Mouse (Mus musculus): ENCODE measurements around the gene Mst1r.

The Mst1r gene

GRCm38 (mm10) chr9:107914764-107915420 lies 8.2 kb downstream of the Mst1r start:
- no peak for DNase-seq

- no peak for DNase-seq
These were observed 11.4 kb downstream of the Mst1r start for GRCm38 (mm10) chr9:107917895-107918608.

GRCm38 (mm10) chr9:107918884-107919283 lies 12.2 kb downstream of the Mst1r start:
- no peak for DNase-seq

GRCm38 (mm10) chr9:107919441-107919840 lies 12.8 kb downstream of the Mst1r start:
- no peak for DNase-seq

GRCm38 (mm10) chr9:107923021-107923420 lies 16.3 kb downstream of the Mst1r start:
- DNase-seq, result no peak

GRCm38 (mm10) chr9:107923956-107924355 lies 17.3 kb downstream of the Mst1r start:
- DNase-seq, result no peak

- DNase-seq, result no peak
These were observed 18.6 kb downstream of the Mst1r start for GRCm38 (mm10) chr9:107925251-107925650.

- no peak for DNase-seq
These were observed 20.3 kb downstream of the Mst1r start for GRCm38 (mm10) chr9:107926920-107927420.

GRCm38 (mm10) chr9:107927749-107928148 lies 21.1 kb downstream of the Mst1r start:
- peak; percentile 60 for DNase-seq

- no peak for DNase-seq
These were observed 21.5 kb downstream of the Mst1r start, which contains the start of gene Actl11 for GRCm38 (mm10) chr9:107928169-107928568. Gene Actl11 (plus strand): TSS chr9:107928469.

GRCm38 (mm10) chr9:107932221-107932620 lies 25.5 kb downstream of the Mst1r start:
- peak; percentile 33 for DNase-seq

GRCm38 (mm10) chr9:107934146-107934545 lies 27.5 kb downstream of the Mst1r start:
- peak; percentile 67 for DNase-seq

GRCm38 (mm10) chr9:107935374-107935773 lies 28.7 kb downstream of the Mst1r start, which contains the start of gene Camkv:
Gene Camkv (plus strand): TSS chr9:107935674.
- DNase-seq, result no peak

- DNase-seq, result peak; percentile 57
These were observed 29.1 kb downstream of the Mst1r start for GRCm38 (mm10) chr9:107935790-107936214.

GRCm38 (mm10) chr9:107936215-107936822 lies 29.6 kb downstream of the Mst1r start:
- DNase-seq, result peak; percentile 61

GRCm38 (mm10) chr9:107936831-107937230 lies 30.2 kb downstream of the Mst1r start:
- no peak for DNase-seq

- DNase-seq, result peak; percentile 72
These were observed 40.8 kb downstream of the Mst1r start for GRCm38 (mm10) chr9:107947241-107948194.

GRCm38 (mm10) chr9:107949184-107949921 lies 42.7 kb downstream of the Mst1r start:
- DNase-seq, result no peak

- no peak for DNase-seq
These were observed 43.2 kb downstream of the Mst1r start, which contains the start of gene Traip for GRCm38 (mm10) chr9:107949922-107950235. Gene Traip (plus strand): TSS chr9:107950136.

GRCm38 (mm10) chr9:107950460-107951355 lies 44.0 kb downstream of the Mst1r start:
- peak; percentile 93 for DNase-seq
